Mouse (Mus musculus) ovary, adult 18-20 months (tissue): ENCODE results near the gene Slc1a5.
A peak's percentile ranks its signal among the peaks of the same experiment; 100 is the strongest.

Experiments
- DNase-seq: peaks from one replicate; pipeline ENCODE4 v3.0.0; 2022; ENCODE audit warnings: low spot score, mixed read lengths

Slc1a5 gene

DNA sequence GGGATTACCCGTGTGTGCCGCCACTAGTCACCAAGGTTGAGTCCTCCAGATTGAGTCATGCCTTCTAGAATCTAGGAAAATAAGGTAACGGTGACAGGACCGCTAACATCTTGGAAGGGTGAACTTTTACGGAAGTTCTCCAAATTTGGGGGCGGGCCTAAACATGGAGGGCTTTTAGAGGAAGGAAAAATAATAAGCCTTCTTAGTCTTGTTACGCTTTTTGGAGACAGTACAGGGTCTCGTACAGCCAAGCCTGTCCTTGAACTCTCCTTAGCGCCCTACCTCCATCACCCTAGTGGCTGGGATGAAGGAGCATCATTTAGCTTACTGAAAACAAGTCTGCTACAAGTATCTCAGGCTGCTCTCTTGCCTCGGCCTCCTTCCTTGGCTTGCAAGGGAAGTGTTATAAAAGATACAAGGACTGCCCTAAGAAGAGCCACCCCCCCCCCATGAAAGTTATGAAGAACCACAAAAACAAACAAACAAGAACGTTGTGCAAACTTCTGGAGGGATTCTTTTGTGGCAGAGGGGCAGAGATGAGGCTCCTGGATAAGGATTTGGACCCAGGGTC is 1.5 kb downstream of the Slc1a5 start:
- no peak for DNase-seq

DNA sequence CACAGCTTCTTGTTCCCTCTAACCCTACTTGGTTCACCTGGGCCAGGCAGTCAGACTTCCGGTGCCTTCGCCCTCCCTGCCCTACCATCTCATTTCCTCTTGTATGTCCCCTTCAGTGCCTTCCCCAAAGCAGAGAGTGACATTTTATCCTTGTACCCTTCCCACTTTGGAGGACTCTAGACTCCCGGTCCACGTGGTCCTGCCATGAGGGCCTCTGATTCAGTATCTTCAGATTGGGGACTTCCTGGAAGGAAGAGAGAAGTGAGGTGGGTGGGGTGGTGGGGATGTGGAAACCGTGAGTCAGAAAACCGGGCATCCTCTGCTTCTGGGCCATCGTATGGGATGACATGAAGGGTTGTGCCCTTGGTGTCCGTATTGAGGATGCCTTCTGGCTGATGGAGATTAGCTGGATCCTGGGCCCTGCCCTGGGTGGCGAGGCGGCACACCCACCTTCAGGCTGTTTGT is 2.1 kb downstream of the Slc1a5 start:
- no peak for DNase-seq

DNA sequence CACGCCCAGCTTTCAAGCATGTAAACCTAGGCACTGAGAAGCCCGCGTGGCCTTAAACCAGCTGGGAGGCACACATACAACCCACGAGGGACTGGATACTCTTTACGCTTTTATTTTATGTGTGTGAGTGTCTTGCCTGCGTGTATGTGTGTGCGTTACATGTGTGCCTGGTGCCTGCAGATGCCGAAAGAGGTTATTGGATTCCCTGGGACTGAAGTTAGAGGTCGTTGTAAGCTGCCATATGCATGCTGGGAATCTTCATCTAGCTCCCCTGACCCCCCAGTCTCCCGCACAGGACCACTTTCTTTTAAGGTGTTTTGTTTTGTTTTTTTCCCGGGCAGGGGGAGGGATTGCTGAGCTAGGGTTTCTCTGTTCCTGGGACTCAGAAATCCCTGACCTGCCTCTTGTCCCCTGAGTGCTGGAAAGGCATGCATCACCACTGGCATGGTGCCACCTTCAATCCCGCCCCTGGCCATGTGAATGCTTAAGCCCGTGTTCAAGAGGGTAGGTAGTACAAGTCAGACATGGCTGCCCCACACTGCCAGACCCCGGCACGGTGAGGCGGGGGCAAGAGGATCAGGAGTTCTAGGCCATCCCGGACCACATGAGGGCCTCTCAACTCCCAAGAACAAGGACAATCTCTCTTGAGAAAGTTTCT is 2.7 kb downstream of the Slc1a5 start:
- DNase-seq, result no peak

DNA sequence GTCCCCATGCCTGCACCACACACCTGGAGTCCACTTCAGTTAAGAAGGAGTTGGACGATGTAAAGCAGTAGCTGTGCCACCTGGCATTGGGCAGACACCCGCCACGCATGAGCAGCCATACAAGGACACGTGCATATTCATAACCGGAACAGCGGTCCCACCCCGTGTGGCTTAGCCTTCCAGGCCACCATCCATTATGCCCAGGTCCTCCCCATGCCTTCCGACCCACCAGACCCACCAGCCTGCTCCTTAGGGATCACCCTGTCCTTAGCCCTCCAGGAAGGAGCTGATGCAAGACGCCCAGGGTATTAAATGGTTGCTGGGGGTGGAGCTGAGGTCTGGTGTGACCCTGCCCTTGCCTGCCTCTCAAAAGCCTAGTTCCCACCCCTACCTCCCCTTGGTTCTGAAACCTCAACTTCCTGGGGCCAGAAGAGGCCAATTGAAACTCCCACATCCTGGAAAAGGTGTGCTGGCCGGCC is 3.4 kb downstream of the Slc1a5 start:
- DNase-seq, result no peak

DNA sequence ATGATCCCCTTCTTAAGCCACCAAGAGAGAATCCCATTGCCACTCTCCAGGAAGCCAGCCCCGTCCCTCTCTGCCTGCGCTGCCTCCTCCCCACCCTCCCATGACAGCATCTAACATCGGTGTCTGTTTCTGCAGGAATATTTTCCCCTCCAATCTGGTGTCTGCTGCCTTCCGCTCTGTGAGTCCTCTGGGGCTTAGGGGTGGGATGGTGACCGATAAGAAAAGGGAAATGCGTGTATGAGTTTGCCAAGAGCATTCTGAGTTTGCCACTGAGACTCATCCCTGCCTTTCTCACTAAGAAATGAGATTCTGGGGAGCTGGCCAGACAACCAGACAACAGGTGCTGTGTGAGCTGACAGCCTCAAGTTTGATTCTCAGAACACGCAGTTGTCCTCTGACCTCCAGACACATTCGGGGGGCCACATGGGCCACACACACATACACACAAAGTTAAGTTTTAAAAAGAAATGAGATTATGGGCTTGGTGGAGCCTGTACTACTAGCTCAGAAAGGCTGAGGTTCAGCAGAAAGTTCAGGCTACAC is 4.5 kb downstream of the Slc1a5 start:
- no peak for DNase-seq

DNA sequence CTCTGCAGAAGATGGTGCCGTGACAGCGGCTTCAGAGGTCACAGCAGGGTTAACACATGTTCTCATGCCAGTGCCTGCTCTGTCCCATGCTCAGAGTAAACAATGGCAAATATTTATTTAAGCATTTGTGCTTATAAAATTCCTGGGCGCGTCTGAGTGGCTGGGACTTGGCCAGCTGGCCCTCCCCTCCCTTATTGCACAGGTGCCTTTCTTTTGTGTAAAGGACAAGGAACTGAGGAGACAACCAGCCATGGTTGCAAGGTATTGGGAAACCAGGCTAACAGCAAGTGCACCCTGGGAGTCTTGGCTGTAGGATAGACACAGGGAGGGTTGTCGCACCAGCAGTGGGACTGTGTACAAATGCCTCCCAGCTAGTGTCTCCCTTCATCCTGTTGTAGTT is 11.2 kb downstream of the Slc1a5 start:
- no peak for DNase-seq

DNA sequence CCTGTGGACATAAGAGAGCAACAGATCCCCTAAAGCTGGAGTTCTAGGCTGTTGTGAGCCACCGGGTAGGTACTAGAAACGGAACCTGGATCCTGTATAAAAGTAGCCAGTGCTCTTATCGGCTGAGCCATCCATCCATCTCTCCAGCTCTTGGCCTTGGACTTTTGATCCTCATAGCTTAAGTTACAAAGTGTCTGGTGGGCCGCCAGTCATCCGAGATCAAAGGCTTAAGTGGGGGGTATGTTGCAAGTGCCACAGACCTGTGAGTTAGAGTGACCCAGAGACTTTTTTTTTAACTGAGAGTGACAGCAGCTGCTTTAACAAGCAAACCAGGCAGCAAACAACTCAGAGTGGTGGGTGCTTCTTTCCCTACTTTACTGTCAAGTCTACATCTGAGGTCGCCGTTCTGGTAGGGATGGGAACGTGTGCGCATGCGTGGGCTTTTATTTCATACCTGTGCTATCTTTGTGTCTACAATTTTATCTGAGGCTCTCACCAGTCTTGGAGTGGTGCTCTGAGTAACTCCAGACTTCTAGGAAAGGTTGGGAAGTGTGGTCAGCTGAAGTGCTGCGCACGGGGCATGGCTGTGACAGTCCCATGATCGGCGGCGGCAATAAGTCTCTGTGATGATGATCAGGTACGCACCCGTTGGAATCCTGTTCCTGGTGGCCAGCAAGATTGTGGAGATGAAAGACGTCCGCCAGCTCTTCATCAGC is 12.0 kb downstream of the Slc1a5 start:
- no peak for DNase-seq

DNA sequence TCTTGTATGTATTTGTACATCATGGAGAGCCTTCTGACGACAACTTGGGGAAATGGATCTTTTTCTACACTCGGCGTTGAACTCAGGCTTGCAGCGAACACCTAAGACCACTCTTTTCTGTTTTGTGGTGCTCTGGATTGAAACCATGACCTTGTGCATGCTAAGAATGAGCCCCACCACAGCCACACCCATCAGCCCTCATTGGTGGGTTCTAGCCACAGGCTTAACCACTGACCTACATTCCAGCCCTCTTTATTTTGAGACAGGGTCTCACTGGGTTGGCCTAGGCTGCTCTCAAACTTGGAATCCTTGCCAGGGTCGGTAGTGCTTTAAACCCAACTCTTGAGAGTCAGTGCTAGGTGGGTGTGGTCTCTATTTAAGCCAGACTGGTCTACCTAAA is 13.7 kb downstream of the Slc1a5 start:
- DNase-seq, result no peak

DNA sequence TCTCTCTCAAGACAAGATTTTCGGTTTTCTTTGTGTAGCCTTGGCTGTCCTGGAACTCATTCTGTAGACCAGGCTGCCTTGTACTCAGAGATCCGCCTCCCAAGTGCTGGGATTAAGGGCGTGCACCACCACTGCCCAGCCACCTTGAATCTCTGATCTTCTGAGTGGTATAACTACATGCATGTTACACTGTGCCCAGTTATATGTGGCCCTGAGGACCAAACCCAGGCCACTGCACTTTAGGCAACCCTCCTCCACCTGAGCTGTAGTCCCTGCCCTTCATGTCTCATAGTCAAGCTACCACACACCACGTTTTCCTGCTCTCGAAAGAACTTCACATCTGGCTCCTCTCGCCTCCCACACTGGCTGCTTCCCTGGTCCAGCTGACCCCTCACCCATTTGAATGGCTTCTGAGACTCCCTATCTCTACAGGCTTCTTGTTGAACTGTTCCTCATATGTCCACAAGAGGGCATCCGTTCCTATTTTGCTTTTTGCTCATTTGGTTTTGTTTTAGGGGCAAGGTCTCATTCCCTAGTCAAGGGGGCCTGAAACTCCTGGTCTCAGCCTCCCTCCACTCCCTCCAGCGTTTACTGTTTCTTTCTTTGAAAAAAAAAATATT is 23.4 kb downstream of the Slc1a5 start:
- no peak for DNase-seq

DNA sequence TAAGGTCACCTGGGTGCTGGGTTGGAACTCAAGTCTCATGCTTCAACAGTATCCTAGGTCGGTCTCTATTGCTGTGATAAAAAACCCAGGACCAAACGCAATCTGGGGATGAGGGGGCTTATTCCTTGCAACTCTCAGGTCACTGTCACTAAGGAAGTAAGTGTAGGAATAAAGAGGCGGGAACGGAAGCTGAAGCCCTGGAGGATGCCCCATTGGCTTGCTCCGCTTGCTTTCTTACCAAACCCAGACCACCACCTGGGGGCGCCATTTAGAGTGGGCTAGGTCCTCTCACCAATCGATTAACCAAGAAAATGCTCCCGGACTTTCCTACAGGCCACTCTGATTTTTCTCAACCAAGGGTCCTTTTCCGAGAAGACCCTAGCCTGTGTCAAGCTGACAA is 26.8 kb downstream of the Slc1a5 start:
- DNase-seq, result no peak

DNA sequence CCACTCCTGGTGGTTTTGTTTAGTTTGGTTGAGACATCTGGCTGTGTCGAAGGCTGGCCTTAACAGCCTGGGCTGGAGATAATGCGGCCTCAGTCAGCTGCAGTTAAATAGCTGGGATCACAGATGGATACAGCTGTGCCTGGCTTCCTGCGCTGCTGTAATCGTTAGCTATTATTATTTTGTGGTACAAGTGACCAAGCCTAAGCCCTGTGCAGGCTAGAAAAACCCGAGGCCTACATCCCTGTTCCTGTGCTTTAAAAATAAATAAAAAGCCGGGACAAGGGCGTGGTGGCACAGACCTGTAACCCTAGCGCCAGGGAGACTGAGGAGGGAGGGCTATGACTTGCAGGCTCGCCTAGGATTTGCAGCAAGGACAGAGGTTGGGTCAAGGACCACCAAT is 27.5 kb downstream of the Slc1a5 start:
- DNase-seq, result no peak

DNA sequence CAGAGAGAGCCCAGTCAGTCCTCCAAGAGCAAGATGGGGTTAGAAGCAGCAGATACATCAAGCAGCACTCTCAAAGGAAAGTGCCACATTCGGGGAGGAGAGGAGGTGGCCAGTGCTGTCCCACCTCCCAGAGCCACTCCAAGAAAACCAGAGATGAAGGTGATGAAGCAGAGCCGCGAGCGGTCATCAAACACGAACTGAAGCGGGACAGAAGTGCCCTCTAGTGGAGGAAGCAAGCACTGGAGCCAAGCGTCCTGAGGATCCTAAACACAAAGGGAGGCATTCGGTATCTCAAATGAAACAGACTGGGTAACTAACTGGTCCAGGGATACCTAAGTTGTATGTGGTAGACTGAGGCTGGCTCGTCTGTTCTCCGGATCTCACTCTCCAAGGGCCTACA is 28.6 kb downstream of the Slc1a5 start:
- DNase-seq, result no peak

DNA sequence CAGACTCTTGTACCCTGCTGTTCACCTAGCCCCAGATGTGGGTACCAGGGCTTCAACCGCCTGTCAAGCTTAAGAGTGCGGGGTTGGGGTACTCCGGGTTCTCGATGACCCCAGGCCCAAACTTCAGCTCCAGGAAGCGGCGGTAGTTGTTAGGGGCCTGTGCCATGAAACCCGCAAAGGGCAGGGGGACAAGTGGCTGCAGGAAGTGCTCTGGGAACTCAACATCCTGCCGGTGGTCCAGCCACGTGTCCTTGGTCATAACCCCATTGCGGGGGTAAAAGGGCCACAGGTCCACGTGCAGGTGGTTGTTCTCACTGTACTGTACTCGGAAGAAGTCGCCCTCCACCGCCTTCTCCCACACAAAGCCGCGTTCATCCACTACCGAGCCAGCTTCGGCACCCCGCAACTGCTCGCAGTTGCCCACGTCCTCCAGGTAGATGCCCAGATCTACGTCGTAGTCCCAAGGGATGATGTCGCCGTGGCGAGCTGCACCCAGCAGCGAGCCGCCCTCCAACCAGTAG is 29.3 kb downstream of the Slc1a5 start:
- no peak for DNase-seq

DNA sequence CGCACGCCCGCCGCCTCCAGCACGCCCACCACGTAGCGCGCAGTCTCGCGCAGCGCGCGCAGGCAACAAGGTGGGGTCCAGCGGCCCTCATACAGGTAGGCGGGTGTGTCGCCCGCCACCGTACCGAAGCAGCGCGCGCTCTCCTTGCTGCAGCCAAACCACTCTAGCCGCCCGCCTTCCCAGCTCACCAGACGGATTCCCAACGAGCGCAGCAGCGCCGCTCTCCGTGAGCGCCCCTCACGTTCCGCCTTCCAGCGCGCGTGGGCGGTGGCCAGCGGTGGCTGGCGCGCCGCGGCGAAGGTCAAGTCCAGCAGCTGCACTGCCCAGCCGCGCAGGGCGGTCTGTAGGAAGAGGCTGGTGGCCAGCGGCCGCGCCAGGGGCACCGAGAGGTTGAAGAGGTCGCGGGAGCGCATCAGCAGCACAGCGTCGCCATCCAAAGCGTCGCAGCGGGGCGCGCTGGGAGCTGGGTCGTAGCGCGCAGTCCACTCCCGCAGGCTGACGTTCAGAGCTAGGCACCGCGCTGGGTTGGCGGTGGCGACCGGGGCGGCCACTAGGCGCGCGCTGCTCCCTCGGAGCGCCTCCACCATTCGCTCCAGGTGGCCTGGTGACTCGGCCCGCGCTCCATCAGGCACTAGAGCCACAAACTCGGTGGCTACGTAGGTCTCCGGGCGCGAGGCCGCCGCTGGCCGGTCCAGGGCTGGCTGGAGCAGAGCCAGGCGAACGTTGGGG is 29.9 kb downstream of the Slc1a5 start:
- no peak for DNase-seq

DNA sequence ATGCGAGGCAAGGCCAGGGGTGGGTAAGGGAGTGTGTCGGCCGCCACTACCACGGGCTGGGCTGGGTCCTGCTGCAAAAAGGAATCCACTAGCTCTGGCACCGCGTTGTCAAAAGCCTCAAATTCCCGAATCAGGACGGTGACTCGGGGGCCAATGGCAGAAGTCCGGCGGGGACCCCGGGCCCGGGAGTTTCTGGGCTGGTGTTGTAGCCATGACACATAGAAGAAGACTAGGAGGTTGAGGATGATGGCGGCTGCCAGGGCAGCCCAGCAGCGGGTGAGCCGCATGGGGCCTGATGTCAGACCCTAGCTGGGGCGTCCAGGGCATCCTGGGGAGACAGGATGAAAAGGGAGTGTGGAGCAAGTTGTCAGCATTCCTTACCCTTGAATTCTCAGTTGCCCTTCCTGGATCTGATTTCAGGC is 30.5 kb downstream of the Slc1a5 start:
- DNase-seq, result no peak

DNA sequence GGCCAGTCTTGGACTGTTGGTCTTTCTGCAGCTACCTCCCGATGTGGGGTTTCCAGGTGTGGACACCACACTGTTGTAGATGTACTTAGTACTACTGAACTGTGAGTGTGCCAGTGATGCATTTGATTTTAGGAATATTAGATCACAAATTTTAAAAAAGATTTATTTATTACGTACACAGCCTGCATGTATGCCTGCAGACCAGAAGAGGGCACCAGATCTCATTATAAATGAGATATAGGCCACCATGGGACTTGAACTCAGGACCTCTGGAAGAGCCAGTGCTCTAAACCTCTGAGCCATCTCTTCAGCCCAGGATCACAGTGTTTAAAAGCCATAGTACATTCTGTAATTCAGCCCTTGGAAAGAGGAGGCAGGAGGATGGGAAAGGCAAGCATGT is 31.4 kb downstream of the Slc1a5 start:
- DNase-seq, result no peak

DNA sequence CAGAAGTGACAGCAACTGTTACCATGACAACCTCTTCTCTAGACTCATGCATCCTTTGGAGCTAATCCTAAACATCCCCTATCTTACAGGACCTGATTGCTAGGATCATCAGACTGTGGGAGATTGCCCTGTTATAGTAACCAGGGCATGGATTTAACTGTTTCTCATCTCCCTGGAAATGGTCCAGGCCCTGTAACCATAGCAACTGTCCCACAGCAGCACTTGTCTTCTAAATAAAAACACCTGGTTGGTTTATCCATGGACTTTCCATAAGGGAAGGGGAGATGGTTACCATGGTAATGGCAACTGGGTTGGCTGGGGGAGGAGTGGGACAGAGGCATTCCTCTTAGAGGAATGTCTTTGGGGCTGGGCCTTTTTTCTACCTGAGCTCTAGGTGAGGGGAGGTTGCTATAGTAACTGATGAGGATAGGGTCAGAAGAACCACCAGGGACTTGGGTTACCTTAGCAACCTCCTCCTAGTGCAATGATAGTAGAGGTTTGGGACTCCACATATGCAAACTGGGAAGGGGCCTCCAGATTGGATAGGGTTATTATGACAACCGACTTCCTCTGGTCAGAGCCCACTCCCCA is 34.3 kb downstream of the Slc1a5 start, which contains the start of gene Strn4:
Gene Strn4, plus strand, starts transcription at position 539 of the 591 bp plus-strand sequence.
- no peak for DNase-seq

DNA sequence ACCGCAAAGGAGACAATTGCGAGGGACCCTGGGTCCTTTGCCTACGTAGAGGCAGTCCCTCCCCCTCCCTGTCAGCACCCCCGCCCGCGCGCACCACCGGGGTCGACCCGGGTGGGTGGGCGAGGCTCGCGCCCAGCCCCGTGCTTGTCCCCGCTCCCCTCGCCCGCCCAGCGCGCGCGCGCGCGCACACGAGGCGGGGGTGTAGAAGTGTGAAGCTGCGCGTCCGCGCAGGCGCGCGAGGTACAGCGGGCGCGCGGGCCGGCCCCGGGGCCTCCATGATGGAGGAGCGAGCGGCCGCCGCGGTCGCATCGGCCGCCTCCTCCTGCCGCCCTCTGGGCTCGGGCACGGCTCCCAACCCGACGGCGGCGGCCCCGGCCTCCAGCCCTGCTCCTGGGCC is 34.9 kb downstream of the Slc1a5 start:
- peak; percentile 55 for DNase-seq

DNA sequence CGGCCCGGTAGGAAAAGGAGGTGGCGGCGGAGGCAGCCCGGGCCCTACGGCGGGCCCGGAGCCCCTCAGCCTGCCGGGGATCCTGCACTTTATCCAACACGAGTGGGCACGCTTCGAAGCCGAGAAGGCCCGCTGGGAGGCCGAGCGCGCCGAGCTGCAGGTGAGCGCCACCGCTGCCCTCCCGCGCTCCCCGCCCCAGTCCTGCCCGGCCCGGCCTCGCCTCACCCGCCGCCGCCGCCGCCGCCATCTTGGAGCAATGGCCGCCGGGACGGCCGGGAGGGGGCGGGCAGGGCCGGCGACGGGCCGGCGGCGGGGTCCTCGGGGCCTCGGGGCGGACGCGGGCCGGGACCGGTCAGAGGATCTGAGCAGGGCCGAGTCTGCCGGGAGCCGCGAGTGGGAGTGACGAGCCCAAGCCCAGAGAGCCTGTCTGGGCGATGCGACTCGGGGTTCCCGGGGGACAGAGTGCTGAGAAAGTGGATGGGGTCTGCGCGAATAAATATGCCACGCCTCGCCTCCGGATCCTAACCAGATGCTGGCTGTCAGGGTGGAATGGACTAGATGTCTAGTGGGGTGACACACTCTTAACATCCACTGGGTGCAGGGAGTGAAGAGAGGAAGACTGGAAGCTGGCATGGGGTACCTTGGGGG is 35.5 kb downstream of the Slc1a5 start, which contains the start of gene Fkrp:
Gene Fkrp, minus strand, starts transcription at position 258 of the 648 bp plus-strand sequence.
- no peak for DNase-seq

DNA sequence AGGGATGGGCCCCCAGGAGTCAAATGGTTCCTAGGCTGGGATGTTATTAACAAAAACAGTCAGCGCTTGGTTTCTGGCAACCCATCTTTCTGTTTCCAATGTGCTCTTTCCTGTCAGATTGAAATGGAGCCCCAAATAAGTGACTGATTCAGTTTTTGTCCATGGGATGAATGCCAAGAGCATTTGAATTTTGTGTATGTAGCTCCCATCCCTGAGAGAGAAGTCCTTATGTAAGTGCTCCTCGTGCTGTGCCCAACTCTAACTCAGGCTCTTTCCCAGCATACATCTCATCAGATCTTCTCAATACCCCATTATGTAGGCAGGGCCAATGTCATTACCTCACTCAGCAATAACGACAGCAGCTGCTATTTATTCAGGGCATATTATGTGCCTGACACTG is 36.6 kb downstream of the Slc1a5 start:
- DNase-seq, result no peak

DNA sequence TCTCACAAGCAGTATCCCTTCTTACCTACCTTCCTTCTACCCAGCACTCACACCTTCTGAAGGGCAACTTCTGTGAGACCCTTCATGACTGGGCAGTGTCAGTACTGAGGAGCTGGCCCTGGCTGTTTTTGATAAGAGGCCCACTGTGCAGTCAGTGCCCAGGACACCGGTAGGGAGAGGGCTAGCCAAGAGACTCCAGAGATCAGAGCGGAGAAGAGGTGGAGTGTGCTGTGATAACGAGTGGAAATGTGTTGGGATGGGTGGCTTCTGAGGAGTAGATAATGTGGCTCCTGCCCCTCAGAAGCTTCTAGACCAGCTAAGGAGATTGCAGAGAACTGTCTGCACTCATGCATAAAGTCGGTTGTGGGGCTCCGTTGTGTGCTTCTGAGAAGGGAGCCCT is 38.7 kb downstream of the Slc1a5 start:
- DNase-seq, result no peak
